Comparison of ENCODE assay signal across 11 mouse cellular contexts in the genomic region with DNA sequence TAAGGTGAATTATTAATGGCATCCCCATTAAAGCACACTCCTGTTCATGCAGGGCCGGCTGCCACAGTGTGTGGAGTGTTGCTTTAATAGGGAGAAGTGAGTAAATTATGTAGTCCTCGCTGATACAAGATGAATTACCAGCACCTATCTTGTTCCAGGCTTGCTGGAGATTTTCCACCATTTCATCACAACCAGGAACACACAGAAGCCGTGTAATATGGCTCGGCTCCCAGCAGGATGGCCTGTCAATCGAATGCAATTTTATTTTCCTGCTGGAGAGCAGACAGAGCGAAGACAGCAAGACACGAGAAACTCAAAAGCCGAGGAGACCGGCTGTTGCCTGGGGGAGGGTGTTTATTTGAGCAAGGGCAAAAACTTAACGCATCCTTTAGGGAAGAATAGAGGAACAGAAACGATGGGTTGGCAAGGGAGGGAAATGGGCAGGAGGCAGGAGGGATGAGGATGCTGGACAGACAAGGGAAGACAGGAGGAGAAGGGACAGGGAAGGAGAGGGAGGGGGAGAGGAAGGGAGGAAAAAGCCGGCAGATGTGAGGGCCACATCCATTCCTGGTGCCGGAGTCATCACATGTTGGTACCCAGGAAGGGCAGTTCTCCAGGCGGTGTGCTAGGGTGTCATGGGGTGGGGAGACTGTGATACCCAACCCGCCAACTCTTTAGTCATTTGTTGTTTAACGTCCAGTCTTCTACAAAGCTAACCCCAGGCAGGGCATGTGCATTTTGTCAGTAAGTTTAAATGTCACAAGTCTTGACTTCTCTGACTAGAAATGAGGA. TPM values are rescaled to one million over a fixed set of nuclear protein-coding genes. Genes with fewer than 3 reads are reported as not detected.
A peak's percentile ranks its signal among the peaks of the same experiment; 100 is the strongest.
DNase-seq lines count a peak whose midpoint lies in the region; ATAC-seq and TF ChIP-seq lines count a peak whose summit lies in the region.
"Had no signal": no experiment of that assay in that cellular context is flagged by ENCODE, and none has a peak within 500 bp of the region (broad histone marks: within the 10 kb centered on the region; RNA-seq: fewer than 3 reads in every experiment).

No protein-coding gene starts in this region.

- no peak for TF ChIP-seq CTCF in forebrain, postnatal 0 days (IDR thresholded peaks at IDR 0.05; ENCODE audit: low read depth)

- H3K4me2 ChIP-seq in forebrain, embryonic 13.5 days = peak overlapping the region; percentile 5; the same call in 1 of the 2 replicates
- H3K4me2 ChIP-seq in forebrain, postnatal 0 days (ENCODE audit: low read depth) = peak overlapping the region; percentile 8; the same call in 1 of the 2 replicates
- peak overlapping the region; percentile 41 for H3K4me2 ChIP-seq in neural tube, embryonic 13.5 days
- H3K4me2 ChIP-seq: heart, embryonic 12.5 days had no signal

- ATAC-seq in forebrain, embryonic 13.5 days = peak; percentile 69
- peak; percentile 60 for ATAC-seq in forebrain, postnatal 0 days
- ATAC-seq in neural tube, embryonic 13.5 days (ENCODE audit: low read depth) = peak; percentile 74

- no peaks in the 10 kb centered on the region for H3K27me3 ChIP-seq in forebrain, embryonic 13.5 days
- no peaks in the 10 kb centered on the region for H3K27me3 ChIP-seq in forebrain, embryonic 10.5 days (ENCODE audit: poor library complexity, severe bottlenecking)
- H3K27me3 ChIP-seq in forebrain, postnatal 0 days (ENCODE audit: insufficient read depth, low read length) = no peaks in the 10 kb centered on the region
- H3K27me3 ChIP-seq in neural tube, embryonic 13.5 days = no peaks in the 10 kb centered on the region
- H3K27me3 ChIP-seq: heart, embryonic 12.5 days had no signal

- H3K9ac ChIP-seq in forebrain, embryonic 13.5 days = no peak overlapping the region
- H3K9ac ChIP-seq in forebrain, postnatal 0 days = 0 out of 2 replicates have a peak overlapping the region, but pooled peaks have one; percentile 2
- H3K9ac ChIP-seq in neural tube, embryonic 13.5 days = peak overlapping the region; percentile 31; the same call in 1 of the 2 replicates
- H3K9ac ChIP-seq: heart, embryonic 12.5 days had no signal

- H3K4me1 ChIP-seq in forebrain, embryonic 13.5 days = peaks cover 14% of the 10 kb centered on the region
- H3K4me1 ChIP-seq in forebrain, embryonic 10.5 days = peaks cover 20% of the 10 kb centered on the region
- 0 out of 2 replicates have a peak, but pooled peaks cover 7% of the 10 kb centered on the region for H3K4me1 ChIP-seq in forebrain, postnatal 0 days (ENCODE audit: insufficient read depth)
- peaks cover 26% of the 10 kb centered on the region for H3K4me1 ChIP-seq in neural tube, embryonic 13.5 days (replicated peaks)
- H3K4me1 ChIP-seq: heart, embryonic 12.5 days had no signal

- H3K36me3 ChIP-seq in forebrain, embryonic 13.5 days (ENCODE audit: poor library complexity, severe bottlenecking) = no peaks in the 10 kb centered on the region; the same call in 1 of the 2 replicates
- peaks cover 4% of the 10 kb centered on the region; the same call in 1 of the 2 replicates for H3K36me3 ChIP-seq in forebrain, embryonic 10.5 days (replicated peaks)
- H3K36me3 ChIP-seq in forebrain, postnatal 0 days (ENCODE audit: insufficient read depth) = no peaks in the 10 kb centered on the region
- no peaks in the 10 kb centered on the region for H3K36me3 ChIP-seq in neural tube, embryonic 13.5 days

- 57% methylated on average over 16 of the region's 16 CpGs for WGBS in forebrain, embryonic 13.5 days
- WGBS in forebrain, embryonic 10.5 days = 77% methylated on average over 16 of the region's 16 CpGs
- 39% methylated on average over 16 of the region's 16 CpGs for WGBS in forebrain, postnatal 0 days
- 43% methylated on average over 16 of the region's 16 CpGs for WGBS in neural tube, embryonic 13.5 days

- no peak for DNase-seq in forebrain, embryonic 10.5 days (ENCODE audit: extremely low spot score, low spot score)
- DNase-seq in forebrain, postnatal 0 days = peak; percentile 57
- DNase-seq in layer of hippocampus, adult 9-11 months = peak; percentile 59
- no peak for DNase-seq in Muller cell, postnatal 12 days (ENCODE audit: inconsistent ontology term)
- no peak for DNase-seq in cerebellum, adult 18-20 months
- no peak for DNase-seq in c-Kit-positive CD71-positive TER-119-positive erythroid progenitor cells, embryonic 14.5 days (ENCODE audit: low spot score)

- H3K27ac ChIP-seq in forebrain, embryonic 13.5 days = peak overlapping the region; percentile 68
- no peak overlapping the region; the same call in 1 of the 2 replicates for H3K27ac ChIP-seq in forebrain, embryonic 10.5 days
- peak overlapping the region; percentile 66 for H3K27ac ChIP-seq in forebrain, postnatal 0 days (ENCODE audit: low read depth, low read length)
- peak overlapping the region; percentile 87 for H3K27ac ChIP-seq in neural tube, embryonic 13.5 days (replicated peaks)
- H3K27ac ChIP-seq: left cerebral cortex, adult 2 months; macrophage had no signal

- H3K4me3 ChIP-seq in forebrain, embryonic 13.5 days = no peak overlapping the region
- no peak overlapping the region for H3K4me3 ChIP-seq in forebrain, embryonic 10.5 days
- H3K4me3 ChIP-seq in forebrain, postnatal 0 days (ENCODE audit: low read depth, low read length) = no peak overlapping the region
- no peak overlapping the region for H3K4me3 ChIP-seq in neural tube, embryonic 13.5 days
- H3K4me3 ChIP-seq: heart, embryonic 12.5 days; left cerebral cortex, adult 2 months had no signal

- no peaks in the 10 kb centered on the region for H3K9me3 ChIP-seq in forebrain, embryonic 13.5 days (replicated peaks)
- H3K9me3 ChIP-seq in forebrain, embryonic 10.5 days = no peaks in the 10 kb centered on the region
- H3K9me3 ChIP-seq in forebrain, postnatal 0 days (ENCODE audit: low read length) = no peaks in the 10 kb centered on the region
- H3K9me3 ChIP-seq in neural tube, embryonic 13.5 days = no peaks in the 10 kb centered on the region
- H3K9me3 ChIP-seq: heart, embryonic 12.5 days had no signal

RNA-seq across cellular contexts. Expression of a gene that starts 39.9 kb away (rescaled TPM):
- 15.3 and 18.7 TPM in 2 replicates for polyA plus RNA-seq in forebrain, embryonic 13.5 days (2015; fragmentation: Nextera tagmentation; extraction: Ambion mirVana)
- 8.3 and 10.2 TPM in 2 replicates for polyA plus RNA-seq in forebrain, embryonic 10.5 days (2016; fragmentation: Nextera tagmentation; extraction: Ambion mirVana)
- total RNA-seq in forebrain, postnatal 0 days (2014; rRNA removed) = 30.6 and 58.3 TPM in 2 replicates
- 13.4 and 27.4 TPM in 2 replicates for polyA plus RNA-seq in forebrain, postnatal 0 days (2015; fragmentation: Nextera tagmentation; extraction: Ambion mirVana)
- polyA plus RNA-seq in neural tube, embryonic 13.5 days (2015; fragmentation: Nextera tagmentation; extraction: Ambion mirVana) = 18.5 and 18.7 TPM in 2 replicates

Comparison
In these comparisons a context has a peak if more than half of its experiments do, and no peak if none do; other contexts are left out.
1. DNase-seq: peak in forebrain, postnatal 0 days (single experiment) and layer of hippocampus, adult 9-11 months (single experiment); none in forebrain, embryonic 10.5 days (single experiment), Muller cell, postnatal 12 days (single experiment), cerebellum, adult 18-20 months (0 of 2) and c-Kit-positive CD71-positive TER-119-positive erythroid progenitor cells, embryonic 14.5 days (single experiment).
2. Peak in every context shown above with its lines, with median percentiles within 50 percentile points of each other: ATAC-seq and H3K4me2 ChIP-seq.